Mouse (Mus musculus) C2C12 (cell line): ENCODE measurements at regions not wholly inside any gene's neighbourhood (a gene's known extent, or its start where the extent isn't known, plus 50 kb on each side); places are given as distances from the start of the nearest gene placed in this dataset.

ENCODE experiments used
- H3K27me3 ChIP-seq: one replicate; pipeline ENCODE4 v1.6.1; 2011; ENCODE audit not compliant: control insufficient read depth, insufficient read depth, insufficient read length
- H3K36me3 ChIP-seq: one replicate; pipeline ENCODE4 v1.6.1; 2011; ENCODE audit not compliant: control insufficient read depth, insufficient read depth
- H3K4me3 ChIP-seq: one replicate; pipeline ENCODE4 v1.5.1; 2011; ENCODE audit warnings: mild to moderate bottlenecking, control low read depth; ENCODE audit not compliant: poor library complexity, insufficient read depth, severe bottlenecking
- H3K79me2 ChIP-seq: one replicate; pipeline ENCODE4 v1.6.1; 2011; ENCODE audit not compliant: control insufficient read depth, insufficient read depth
- H3K79me3 ChIP-seq: one replicate; pipeline ENCODE4 v1.6.1; 2011; ENCODE audit warnings: low read depth, control low read depth
- H3ac ChIP-seq: one replicate; pipeline ENCODE3; 2011; ENCODE audit warnings: low read depth; ENCODE audit not compliant: control insufficient read depth, insufficient read length
- CEBPB ChIP-seq: IDR thresholded peaks from one replicate; pipeline ENCODE4 v1.6.1; 2011; ENCODE audit warnings: low read depth, mild to moderate bottlenecking, control low read depth, moderate library complexity
- CTCF ChIP-seq: IDR thresholded peaks from one replicate; pipeline ENCODE4 v1.5.1; 2011; ENCODE audit not compliant: control insufficient read depth, insufficient read depth, insufficient read length
- FOSL1 ChIP-seq: IDR thresholded peaks from one replicate; pipeline ENCODE4 v1.8.0; 2011; ENCODE audit warnings: mild to moderate bottlenecking, low read length; ENCODE audit not compliant: poor library complexity, insufficient read depth, severe bottlenecking
- MAX ChIP-seq: IDR thresholded peaks from one replicate; pipeline ENCODE4 v1.6.1; 2011; ENCODE audit warnings: mild to moderate bottlenecking, control low read depth
- MYOD1 ChIP-seq: IDR thresholded peaks from one replicate; pipeline ENCODE4 v1.6.1; 2011; ENCODE audit warnings: low read depth; ENCODE audit not compliant: control insufficient read depth, insufficient read length
- MYOG ChIP-seq: IDR thresholded peaks from one replicate; pipeline ENCODE4 v1.6.1; 2011; ENCODE audit not compliant: control insufficient read depth, insufficient read length; ENCODE audit errors: extremely low read depth
- USF1 ChIP-seq: IDR thresholded peaks from one replicate; pipeline ENCODE4 v1.6.1; 2011; ENCODE audit warnings: low read depth, mild to moderate bottlenecking, control low read depth, moderate library complexity

- Histone ChIP-seq H3K79me2 (no peaks in the 10 kb centered on the region), H3K27me3 (peaks cover 3% of the 10 kb centered on the region), H3K79me3 (no peaks in the 10 kb centered on the region), H3K4me3 (no peak overlapping the region), H3K36me3 (no peaks in the 10 kb centered on the region), H3ac (no peak overlapping the region)
- TF ChIP-seq MYOD1 = no peak
- TF ChIP-seq FOSL1 = no peak
- TF ChIP-seq MAX = no peak
- TF ChIP-seq USF1 = no peak
- TF ChIP-seq CTCF = no peak
- no peak for TF ChIP-seq MYOG
- TF ChIP-seq CEBPB = no peak
These were observed 213.3 kb upstream of the Pmfbp1 start for GRCm38 (mm10) chr8:109280540-109280939.

- H3K79me3 ChIP-seq = no peaks in the 10 kb centered on the region
- H3K36me3 ChIP-seq = no peaks in the 10 kb centered on the region
- peaks cover 3% of the 10 kb centered on the region for H3K27me3 ChIP-seq
- H3K79me2 ChIP-seq = no peaks in the 10 kb centered on the region
- H3K4me3 ChIP-seq = no peak overlapping the region
- H3ac ChIP-seq = no peak overlapping the region
- TF ChIP-seq MAX (no peak), MYOD1 (no peak), MYOG (no peak), CEBPB (no peak), USF1 (no peak), CTCF (no peak), FOSL1 (no peak)
These were observed 212.2 kb upstream of the Pmfbp1 start for GRCm38 (mm10) chr8:109281598-109281997.

- TF ChIP-seq CEBPB (no peak), MYOD1 (no peak), USF1 (no peak), MAX (no peak), MYOG (no peak), FOSL1 (no peak), CTCF (no peak)
- H3K4me3 ChIP-seq = no peak overlapping the region
These were observed 183.0 kb upstream of the Pmfbp1 start for GRCm38 (mm10) chr8:109310670-109311386.

GRCm38 (mm10) chr8:109311484-109312210 is 182.2 kb upstream of the Pmfbp1 start:
- Histone ChIP-seq H3K27me3 (no peaks in the 10 kb centered on the region), H3K79me3 (no peaks in the 10 kb centered on the region), H3ac (no peak overlapping the region), H3K79me2 (no peaks in the 10 kb centered on the region), H3K36me3 (no peaks in the 10 kb centered on the region), H3K4me3 (no peak overlapping the region)
- no peak for TF ChIP-seq CTCF
- TF ChIP-seq CEBPB = no peak
- no peak for TF ChIP-seq MYOG
- no peak for TF ChIP-seq MAX
- no peak for TF ChIP-seq USF1
- TF ChIP-seq FOSL1 = no peak
- TF ChIP-seq MYOD1 = no peak

More at GRCm38 (mm10) chr8:109310670-109311386, 183.0 kb upstream of the Pmfbp1 start:
- Histone ChIP-seq H3K79me2 (no peaks in the 10 kb centered on the region), H3K27me3 (no peaks in the 10 kb centered on the region), H3K36me3 (no peaks in the 10 kb centered on the region), H3ac (no peak overlapping the region), H3K79me3 (no peaks in the 10 kb centered on the region)

- no peak overlapping the region for H3ac ChIP-seq
- TF ChIP-seq MAX (no peak), USF1 (no peak), CEBPB (no peak), FOSL1 (no peak), MYOG (no peak), CTCF (no peak), MYOD1 (no peak)
- no peak overlapping the region for H3K4me3 ChIP-seq
- H3K27me3 ChIP-seq = no peaks in the 10 kb centered on the region
- H3K36me3 ChIP-seq = no peaks in the 10 kb centered on the region
- H3K79me3 ChIP-seq = no peaks in the 10 kb centered on the region
- no peaks in the 10 kb centered on the region for H3K79me2 ChIP-seq
These were observed 181.1 kb upstream of the Pmfbp1 start for GRCm38 (mm10) chr8:109312731-109313130.
